Mouse (Mus musculus): ENCODE measurements around the gene Gm20830.
"Not testable (repeated sequence)": the region's sequence is repeated elsewhere in the genome, so short reads cannot be mapped to it uniquely, and the experiment has no call there.

Gm20830 gene

DNA sequence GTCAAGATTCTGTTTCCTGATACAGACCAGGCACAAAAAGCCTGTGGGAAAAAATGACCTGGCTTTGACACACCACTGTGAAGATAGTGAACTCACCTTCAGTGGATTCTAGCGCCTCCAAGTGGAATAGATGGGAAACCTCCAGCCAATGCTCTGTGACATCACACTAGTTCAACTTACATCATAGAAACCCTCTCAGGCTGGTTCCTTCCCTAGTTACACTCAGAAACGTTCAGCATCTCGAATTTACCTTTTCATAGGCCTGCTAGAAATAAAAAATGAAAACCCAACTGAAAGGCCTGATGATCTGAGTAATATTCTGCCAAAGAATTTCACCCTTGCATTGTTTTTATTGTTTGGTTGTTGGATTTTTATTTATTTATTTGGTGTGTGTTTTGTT lies at the start of gene Gm20830:
Gene Gm20830, minus strand, starts transcription at position 101 of the 400 bp plus-strand sequence.
- in situ Hi-C loops (cut with MboI; ENCODE audit: unreplicated experiment in 2 of 2), result not testable (repeated sequence)
